Mouse (Mus musculus): Measurements from ENCODE around the gene Snx22. TPM values are rescaled to one million over a fixed set of nuclear protein-coding genes. Genes with fewer than 3 reads are reported as not detected.

Gene Snx22
- polyA plus RNA-seq (2017; shearing (Covaris generic)): 2.2 TPM

GRCm38 (mm10) chr9:66069583-66069982 is at the start of gene Snx22:
Gene Snx22, minus strand, starts transcription at chr9:66069719.

GRCm38 (mm10) chr9:66059583-66060307 is 9.8 kb downstream of the Snx22 start, which contains the start of gene Ppib:
Gene Ppib, plus strand, starts transcription at chr9:66060222.

Other genes with a start within 250 kb of the Snx22 start
- 5.0 TPM for gene Zfp609, start 242.2 kb downstream of the Snx22 start, polyA plus RNA-seq (2017; shearing (Covaris generic))
- gene Pclaf, start 179.5 kb downstream of the Snx22 start, polyA plus RNA-seq (2017; shearing (Covaris generic)): 21.6 TPM
- gene Trip4, start 160.9 kb downstream of the Snx22 start, polyA plus RNA-seq (2017; shearing (Covaris generic)): 44.4 TPM
- 47.8 TPM for gene Csnk1g1, start 160.8 kb downstream of the Snx22 start, polyA plus RNA-seq (2017; shearing (Covaris generic))
- gene Ppib, start 9.5 kb downstream of the Snx22 start, polyA plus RNA-seq (2017; shearing (Covaris generic)): 441 TPM
- gene Snx1, start 56.9 kb upstream of the Snx22 start, polyA plus RNA-seq (2017; shearing (Covaris generic)): 139 TPM
- 139 TPM for gene Ciao2a, start 56.9 kb upstream of the Snx22 start, polyA plus RNA-seq (2017; shearing (Covaris generic))
- 0.72 TPM for gene Dapk2, start 88.5 kb upstream of the Snx22 start, polyA plus RNA-seq (2017; shearing (Covaris generic))